Mouse (Mus musculus) lung, adult 18-20 months (tissue): ENCODE data around the gene Ugt1a6a.

ENCODE experiments used
- DNase-seq, 2 experiments: peaks; one replicate each; pipeline ENCODE4 v3.0.0; 2022; ENCODE audit warnings: mixed read lengths in 2 of 2

Ugt1a6a gene

GRCm38 (mm10) chr1:88253540-88253939, 118.9 kb downstream of the Ugt1a6a start:
- no peak for DNase-seq

GRCm38 (mm10) chr1:88254793-88255465, 120.3 kb downstream of the Ugt1a6a start:
- no peak for DNase-seq

- DNase-seq: no peak
These were observed 120.9 kb downstream of the Ugt1a6a start for GRCm38 (mm10) chr1:88255466-88255857.

- no peak for DNase-seq
These were observed 121.6 kb downstream of the Ugt1a6a start for GRCm38 (mm10) chr1:88255989-88256754.

- DNase-seq: peak in 1 of 2 experiments; percentile 51
These were observed 122.5 kb downstream of the Ugt1a6a start for GRCm38 (mm10) chr1:88256886-88257663.

- DNase-seq: no peak
These were observed 123.1 kb downstream of the Ugt1a6a start for GRCm38 (mm10) chr1:88257681-88258080.

- no peak for DNase-seq
These were observed 123.8 kb downstream of the Ugt1a6a start for GRCm38 (mm10) chr1:88258361-88258760.

- no peak for DNase-seq
These were observed 124.5 kb downstream of the Ugt1a6a start for GRCm38 (mm10) chr1:88258881-88259642.

- no peak for DNase-seq
These were observed 125.0 kb downstream of the Ugt1a6a start for GRCm38 (mm10) chr1:88259643-88260024.

GRCm38 (mm10) chr1:88260114-88260513, 125.5 kb downstream of the Ugt1a6a start:
- DNase-seq: no peak

- DNase-seq: no peak
These were observed 126.2 kb downstream of the Ugt1a6a start for GRCm38 (mm10) chr1:88260604-88261377.

GRCm38 (mm10) chr1:88261706-88262105, 127.1 kb downstream of the Ugt1a6a start:
- no peak for DNase-seq

- DNase-seq: peak in 1 of 2 experiments; percentile 71
These were observed 127.6 kb downstream of the Ugt1a6a start for GRCm38 (mm10) chr1:88262255-88262654.

GRCm38 (mm10) chr1:88262961-88263360, 128.4 kb downstream of the Ugt1a6a start:
- DNase-seq: no peak

GRCm38 (mm10) chr1:88263778-88264177, 129.2 kb downstream of the Ugt1a6a start:
- no peak for DNase-seq

GRCm38 (mm10) chr1:88264237-88264868, 129.7 kb downstream of the Ugt1a6a start:
- no peak for DNase-seq

- DNase-seq: no peak
These were observed 130.2 kb downstream of the Ugt1a6a start for GRCm38 (mm10) chr1:88264869-88265240.

GRCm38 (mm10) chr1:88266123-88266522, 131.5 kb downstream of the Ugt1a6a start:
- DNase-seq: no peak

- no peak for DNase-seq
These were observed 132.9 kb downstream of the Ugt1a6a start for GRCm38 (mm10) chr1:88267489-88267888.

GRCm38 (mm10) chr1:88268070-88268469, 133.5 kb downstream of the Ugt1a6a start:
- peak in 1 of 2 experiments; percentile 9 for DNase-seq
